Mouse (Mus musculus): Measurements from ENCODE around the gene BC051142. TPM values are rescaled to one million over a fixed set of nuclear protein-coding genes. Genes with fewer than 3 reads are reported as not detected.

Gene BC051142
- polyA plus RNA-seq, 1 experiment = not detected

- Histone ChIP-seq H3K4me3 (ENCODE audit: insufficient read depth, low read length) (no peak within 1 kb of the TSS), H3K4me1 (ENCODE audit: control insufficient read depth, insufficient read depth, low read length) (peaks cover 7% of the 10 kb centered on the region), H3K27ac (ENCODE audit: insufficient read depth, low read depth, low read length) (no peak within 1 kb of the TSS)
- TF ChIP-seq CTCF (IDR thresholded peaks at IDR 0.05; ENCODE audit: low read depth, low read length) (no peak), POLR2A (IDR thresholded peaks at IDR 0.05; ENCODE audit: borderline replicate concordance, low read depth, low read length) (no peak)
These were observed 21.8 kb upstream of the BC051142 start, which contains the start of gene Btnl1 for GRCm38 (mm10) chr17:34376847-34377246. TSS of gene Btnl1 (plus strand) at chr17:34377132.

DNA sequence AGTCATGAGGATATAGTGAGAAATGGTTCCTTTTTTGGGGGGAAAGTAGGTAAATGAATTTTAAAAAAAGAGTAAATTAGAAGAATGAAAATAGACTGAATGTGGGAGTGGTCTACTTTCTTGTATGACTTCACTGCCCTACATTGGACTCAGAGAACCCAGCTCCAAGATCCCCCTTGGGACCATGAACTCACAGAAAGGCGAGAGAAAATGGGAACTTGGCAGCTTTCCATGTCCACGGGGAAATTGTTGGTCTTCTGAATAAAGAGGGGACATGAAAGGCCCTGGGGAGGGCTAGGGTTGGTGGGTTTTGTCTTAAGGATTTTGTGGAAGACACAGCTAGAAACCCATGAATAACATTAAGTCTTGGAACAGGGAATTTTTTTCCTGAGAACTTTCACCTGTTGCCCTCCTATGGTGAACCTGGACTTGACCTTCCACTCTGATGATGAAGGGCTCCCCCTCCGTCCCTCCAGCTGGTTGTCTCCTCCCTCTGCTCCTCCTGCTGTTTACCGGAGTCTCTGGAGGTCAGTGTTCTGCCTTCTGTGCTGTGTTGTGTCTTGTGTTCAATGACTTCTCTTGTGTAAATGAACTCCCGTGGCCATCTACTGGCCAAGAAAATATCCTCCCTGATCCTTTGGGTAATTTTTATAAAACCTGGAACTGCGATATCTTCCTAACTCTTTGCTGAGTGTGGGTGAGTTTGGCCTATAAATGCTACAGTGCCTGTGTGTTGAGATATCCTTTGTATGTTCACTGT is 21.0 kb upstream of the BC051142 start:
- H3K4me3 ChIP-seq (ENCODE audit: insufficient read depth, low read length) = no peak overlapping the region

GRCm38 (mm10) chr17:34378716-34379115 is 19.9 kb upstream of the BC051142 start:
- H3K27ac ChIP-seq (ENCODE audit: insufficient read depth, low read depth, low read length) = no peak overlapping the region
- TF ChIP-seq CTCF (IDR thresholded peaks at IDR 0.05; ENCODE audit: low read depth, low read length) = no peak
- no peak for TF ChIP-seq POLR2A (IDR thresholded peaks at IDR 0.05; ENCODE audit: borderline replicate concordance, low read depth, low read length)
- H3K4me1 ChIP-seq (ENCODE audit: control insufficient read depth, insufficient read depth, low read length) = peaks cover 7% of the 10 kb centered on the region
- no peak overlapping the region for H3K4me3 ChIP-seq (ENCODE audit: insufficient read depth, low read length)

More for the DNA sequence above, 21.0 kb upstream of the BC051142 start:
- Histone ChIP-seq H3K4me1 (ENCODE audit: control insufficient read depth, insufficient read depth, low read length) (peaks cover 7% of the 10 kb centered on the region), H3K27ac (ENCODE audit: insufficient read depth, low read depth, low read length) (no peak overlapping the region)
- no peak for TF ChIP-seq CTCF (IDR thresholded peaks at IDR 0.05; ENCODE audit: low read depth, low read length)
- TF ChIP-seq POLR2A (IDR thresholded peaks at IDR 0.05; ENCODE audit: borderline replicate concordance, low read depth, low read length) = no peak

DNA sequence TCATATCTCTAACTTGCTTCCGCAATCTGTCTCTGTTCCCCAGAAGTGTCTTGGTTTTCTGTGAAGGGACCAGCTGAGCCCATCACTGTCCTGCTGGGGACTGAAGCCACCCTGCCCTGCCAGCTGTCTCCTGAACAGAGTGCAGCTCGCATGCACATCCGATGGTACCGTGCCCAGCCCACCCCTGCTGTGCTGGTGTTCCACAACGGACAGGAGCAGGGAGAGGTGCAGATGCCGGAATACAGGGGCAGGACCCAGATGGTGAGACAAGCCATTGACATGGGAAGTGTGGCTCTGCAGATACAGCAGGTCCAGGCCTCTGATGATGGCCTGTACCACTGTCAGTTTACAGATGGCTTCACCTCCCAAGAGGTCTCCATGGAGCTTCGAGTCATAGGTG is 19.2 kb upstream of the BC051142 start:
- no peak for TF ChIP-seq POLR2A (IDR thresholded peaks at IDR 0.05; ENCODE audit: borderline replicate concordance, low read depth, low read length)
- no peak overlapping the region for H3K4me3 ChIP-seq (ENCODE audit: insufficient read depth, low read length)
- peaks cover 7% of the 10 kb centered on the region for H3K4me1 ChIP-seq (ENCODE audit: control insufficient read depth, insufficient read depth, low read length)
- no peak overlapping the region for H3K27ac ChIP-seq (ENCODE audit: insufficient read depth, low read depth, low read length)

DNA sequence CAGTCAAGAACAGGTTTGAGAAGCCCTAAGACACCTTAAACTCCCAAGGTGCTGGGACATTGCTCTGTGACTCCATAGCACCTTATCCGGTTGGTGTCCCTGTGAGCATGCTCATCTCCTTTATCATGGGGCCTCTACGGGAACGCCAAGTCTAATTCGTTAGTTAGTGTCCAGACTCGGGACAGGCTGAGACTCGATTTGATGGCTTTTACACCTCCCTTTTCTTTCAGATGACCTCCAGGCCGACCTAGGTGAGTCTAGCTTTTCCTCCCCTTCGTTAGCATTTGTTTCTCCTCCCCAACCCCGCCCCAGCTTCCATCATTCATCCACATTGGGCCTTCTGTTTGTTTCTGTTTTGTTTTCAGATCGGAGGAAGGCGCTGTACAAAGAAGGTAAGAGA is 16.7 kb upstream of the BC051142 start:
- peaks cover 7% of the 10 kb centered on the region for H3K4me1 ChIP-seq (ENCODE audit: control insufficient read depth, insufficient read depth, low read length)
- TF ChIP-seq POLR2A (IDR thresholded peaks at IDR 0.05; ENCODE audit: borderline replicate concordance, low read depth, low read length) (no peak), CTCF (IDR thresholded peaks at IDR 0.05; ENCODE audit: low read depth, low read length) (no peak)
- H3K27ac ChIP-seq (ENCODE audit: insufficient read depth, low read depth, low read length) = no peak overlapping the region
- H3K4me3 ChIP-seq (ENCODE audit: insufficient read depth, low read length) = no peak overlapping the region

- H3K4me3 ChIP-seq (ENCODE audit: insufficient read depth, low read length) = no peak overlapping the region
- H3K4me1 ChIP-seq (ENCODE audit: control insufficient read depth, insufficient read depth, low read length) = no peaks in the 10 kb centered on the region
- H3K27ac ChIP-seq (ENCODE audit: insufficient read depth, low read depth, low read length) = no peak overlapping the region
- TF ChIP-seq CTCF (IDR thresholded peaks at IDR 0.05; ENCODE audit: low read depth, low read length) (peak; percentile 56; the same call in 1 of the 2 replicates), POLR2A (IDR thresholded peaks at IDR 0.05; ENCODE audit: borderline replicate concordance, low read depth, low read length) (no peak)
These were observed 15.4 kb upstream of the BC051142 start for GRCm38 (mm10) chr17:34383212-34383611.

DNA sequence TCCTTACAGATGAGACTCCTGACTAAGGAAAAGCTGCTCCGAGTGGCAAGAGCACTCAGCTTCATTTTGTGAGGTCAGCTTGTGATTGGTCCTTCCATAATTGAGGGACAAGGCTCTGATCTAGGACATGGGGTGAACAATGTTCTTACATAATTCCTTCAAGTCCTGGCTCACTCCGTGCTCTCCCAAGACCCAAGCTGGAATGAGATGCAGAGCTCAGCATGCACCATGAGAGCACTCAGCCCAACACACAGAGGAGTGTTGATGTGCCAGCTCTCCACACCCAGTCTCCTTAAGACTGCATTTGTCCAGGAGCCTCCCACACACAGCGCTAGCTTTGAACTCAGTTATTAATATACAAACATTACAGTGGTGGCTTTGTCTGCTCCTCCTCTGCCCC is 13.9 kb upstream of the BC051142 start:
- TF ChIP-seq POLR2A (IDR thresholded peaks at IDR 0.05; ENCODE audit: borderline replicate concordance, low read depth, low read length) (no peak), CTCF (IDR thresholded peaks at IDR 0.05; ENCODE audit: low read depth, low read length) (no peak)
- Histone ChIP-seq H3K4me3 (ENCODE audit: insufficient read depth, low read length) (no peak overlapping the region), H3K4me1 (ENCODE audit: control insufficient read depth, insufficient read depth, low read length) (no peaks in the 10 kb centered on the region), H3K27ac (ENCODE audit: insufficient read depth, low read depth, low read length) (no peak overlapping the region)

DNA sequence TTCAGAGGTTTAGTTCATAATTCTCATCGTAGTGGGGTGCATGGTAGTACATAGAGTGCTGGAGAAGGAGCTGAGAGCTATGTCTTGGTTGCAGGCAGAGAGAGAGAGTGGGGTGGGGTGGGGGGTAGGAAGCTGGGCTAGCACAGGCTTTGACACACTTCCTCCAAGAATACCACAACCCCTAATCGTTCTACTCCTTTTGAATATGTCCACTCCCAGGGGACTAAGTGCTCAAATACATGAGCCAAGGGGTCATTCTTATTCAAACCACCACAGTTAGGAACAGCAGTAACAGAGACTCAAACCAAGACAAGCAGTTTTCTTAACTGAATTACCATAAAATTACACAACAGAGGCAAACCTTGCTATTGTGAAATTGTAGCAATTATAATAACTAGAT is 12.0 kb upstream of the BC051142 start:
- Histone ChIP-seq H3K4me1 (ENCODE audit: control insufficient read depth, insufficient read depth, low read length) (no peaks in the 10 kb centered on the region), H3K27ac (ENCODE audit: insufficient read depth, low read depth, low read length) (no peak overlapping the region), H3K4me3 (ENCODE audit: insufficient read depth, low read length) (no peak overlapping the region)
- TF ChIP-seq CTCF (IDR thresholded peaks at IDR 0.05; ENCODE audit: low read depth, low read length) (no peak), POLR2A (IDR thresholded peaks at IDR 0.05; ENCODE audit: borderline replicate concordance, low read depth, low read length) (no peak)

- no peak overlapping the region for H3K27ac ChIP-seq (ENCODE audit: insufficient read depth, low read depth, low read length)
- 0 out of 2 replicates have a peak, but pooled peaks cover 3% of the 10 kb centered on the region for H3K4me1 ChIP-seq (ENCODE audit: control insufficient read depth, insufficient read depth, low read length)
- TF ChIP-seq POLR2A (IDR thresholded peaks at IDR 0.05; ENCODE audit: borderline replicate concordance, low read depth, low read length) = no peak
- 0 out of 2 replicates have a peak, but pooled peaks have one; percentile 14 for TF ChIP-seq CTCF (IDR thresholded peaks at IDR 0.05; ENCODE audit: low read depth, low read length)
- H3K4me3 ChIP-seq (ENCODE audit: insufficient read depth, low read length) = no peak overlapping the region
These were observed 10.1 kb upstream of the BC051142 start for GRCm38 (mm10) chr17:34388513-34388912.

DNA sequence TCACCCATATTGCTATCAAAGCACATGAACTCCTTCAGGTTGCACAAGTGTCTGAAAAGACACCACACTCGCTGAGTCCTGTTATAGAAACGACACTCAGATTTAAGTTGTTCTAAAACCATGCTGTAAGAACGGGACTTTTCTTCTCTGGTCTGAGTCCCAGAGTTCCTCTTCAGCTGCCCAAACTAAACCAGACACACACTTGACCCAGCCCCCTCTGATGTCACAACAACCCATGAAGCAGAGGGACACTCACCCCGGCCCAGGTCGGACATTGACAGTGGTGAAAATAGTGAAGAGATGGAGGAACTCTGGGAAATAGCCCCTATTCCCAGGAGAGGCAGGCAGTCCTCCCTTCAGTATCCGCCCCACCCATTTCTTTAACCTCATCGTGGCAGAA is 7.1 kb upstream of the BC051142 start:
- 0 out of 2 replicates have a peak, but pooled peaks cover 3% of the 10 kb centered on the region for H3K4me1 ChIP-seq (ENCODE audit: control insufficient read depth, insufficient read depth, low read length)
- no peak overlapping the region for H3K4me3 ChIP-seq (ENCODE audit: insufficient read depth, low read length)
- no peak overlapping the region for H3K27ac ChIP-seq (ENCODE audit: insufficient read depth, low read depth, low read length)
- TF ChIP-seq CTCF (IDR thresholded peaks at IDR 0.05; ENCODE audit: low read depth, low read length) = no peak
- no peak for TF ChIP-seq POLR2A (IDR thresholded peaks at IDR 0.05; ENCODE audit: borderline replicate concordance, low read depth, low read length)

Data from bone marrow macrophage, adult 2 months (primary cell).